12 mouse cellular contexts compared by ENCODE assay signal in genomic region chr10:39445870-39446269, GRCm38 (mm10).
"Had no signal": no experiment of that assay in that cellular context is flagged by ENCODE, and none has a peak within 500 bp of the region (broad histone marks: within the 10 kb centered on the region; RNA-seq: fewer than 3 reads in every experiment).

No protein-coding gene starts in this region.

- H3K9me3 ChIP-seq: limb, embryonic 10.5 days; midbrain, embryonic 10.5 days; neural tube, embryonic 15.5 days had no signal

- DNase-seq: kidney, adult 8-10 months; kidney, postnatal 25 days; lung, adult 18-20 months; midbrain, embryonic 14.5 days; right cerebral cortex, postnatal 4 days; spleen, adult 18-20 months; thymus, postnatal 36 days had no signal

- H3K36me3 ChIP-seq: limb, embryonic 10.5 days; midbrain, embryonic 10.5 days; neural tube, embryonic 15.5 days had no signal

- H3K27me3 ChIP-seq: neural tube, embryonic 15.5 days had no signal

- H3K4me3 ChIP-seq: left cerebral cortex, adult 2 months; limb, embryonic 10.5 days; midbrain, embryonic 10.5 days; myocyte; neural tube, embryonic 15.5 days had no signal

- H3K9ac ChIP-seq: neural tube, embryonic 15.5 days had no signal

- H3K4me2 ChIP-seq: neural tube, embryonic 15.5 days had no signal

- H3K27ac ChIP-seq: left cerebral cortex, adult 2 months; limb, embryonic 10.5 days; midbrain, embryonic 10.5 days; neural tube, embryonic 15.5 days had no signal
